Mouse (Mus musculus) lung, postnatal 0 days (tissue): ENCODE measurements around the gene Mknk1.

Experiments
- CTCF ChIP-seq: IDR thresholded peaks from 2 replicates; pipeline ENCODE4 v1.5.1; 2016; ENCODE audit warnings: antibody characterized with exemption, mild to moderate bottlenecking
- EP300 ChIP-seq: IDR thresholded peaks from 2 replicates; pipeline ENCODE4 v1.6.1; 2016; ENCODE audit warnings: antibody characterized with exemption, mild to moderate bottlenecking, control low read depth

DNA sequence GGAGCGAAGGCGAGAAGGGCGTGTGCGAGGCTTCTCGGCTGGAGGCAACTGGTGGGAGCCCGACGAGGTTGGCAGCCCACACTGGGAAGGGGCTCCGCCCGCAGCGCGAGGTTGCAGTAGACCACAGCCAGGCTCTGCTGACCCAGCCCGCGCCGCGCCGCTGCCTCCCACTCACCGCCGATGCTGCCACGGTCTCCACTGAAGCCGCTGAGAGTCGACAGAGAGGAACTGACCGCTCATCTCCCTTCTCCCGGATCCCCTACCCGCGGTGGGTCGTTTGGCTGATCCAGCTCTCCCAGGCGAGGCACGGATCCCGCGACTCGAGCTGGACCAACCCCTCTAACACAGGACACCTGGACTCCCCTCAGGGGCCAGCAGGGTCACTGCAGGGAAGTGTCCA is 51.6 kb downstream of the Mknk1 start, which contains the start of gene 6430628N08Rik:
- TF ChIP-seq CTCF (no peak), EP300 (no peak)
